Mouse (Mus musculus): ENCODE data around the gene March1. TPM values are rescaled to one million over a fixed set of nuclear protein-coding genes. Genes with fewer than 3 reads are reported as not detected.

The March1 gene
- total and polyA plus RNA-seq, 2 experiments = 0.44 to 4.4 TPM

DNA sequence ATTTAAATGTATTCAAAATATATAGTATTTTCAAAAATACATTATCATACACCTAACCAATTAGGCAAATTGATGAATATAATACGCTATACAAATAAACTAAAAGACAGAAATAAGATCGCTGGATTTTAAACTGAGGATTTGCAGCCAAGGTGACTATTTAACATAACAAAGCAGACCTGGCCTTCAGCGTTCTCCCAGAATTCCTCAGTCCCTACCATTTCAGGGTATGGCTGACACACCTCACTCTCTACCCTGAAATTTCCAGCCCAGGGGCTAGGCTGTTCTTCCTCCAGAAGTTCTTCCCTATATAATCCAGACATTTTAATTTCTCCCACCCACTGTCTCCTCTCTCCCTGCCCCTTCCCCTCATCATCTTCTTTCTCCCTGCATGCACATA, 870.9 kb downstream of the March1 start:
- Histone ChIP-seq H3K27ac (replicated peaks; ENCODE audit: insufficient read depth, low read depth, low read length) (no peak overlapping the region), H3K4me1 (ENCODE audit: control insufficient read depth, insufficient read depth, low read length) (no peaks in the 10 kb centered on the region), H3K36me3 (ENCODE audit: control insufficient read depth, insufficient read depth, low read length) (peaks cover 1% of the 10 kb centered on the region; the same call in 1 of the 2 replicates), H3K79me2 (ENCODE audit: control insufficient read depth, insufficient read depth, low read length) (no peaks in the 10 kb centered on the region), H3K27me3 (ENCODE audit: control insufficient read depth, insufficient read depth, low read length) (no peaks in the 10 kb centered on the region), H3K4me3 (ENCODE audit: insufficient read depth, low read depth, low read length) (no peak overlapping the region), H3K9ac (ENCODE audit: low read depth, low read length) (no peak overlapping the region)
- TF ChIP-seq POLR2A (IDR thresholded peaks at IDR 0.05; ENCODE audit: extremely low read depth, insufficient read depth, low read length) (no peak), CTCF (IDR thresholded peaks at IDR 0.05; ENCODE audit: low read depth, low read length) (no peak)
- DNase-seq (ENCODE audit: extremely low read depth, low read depth, low spot score) = no peak
- 60% methylated on average over 3 of the region's 3 CpGs for WGBS

DNA sequence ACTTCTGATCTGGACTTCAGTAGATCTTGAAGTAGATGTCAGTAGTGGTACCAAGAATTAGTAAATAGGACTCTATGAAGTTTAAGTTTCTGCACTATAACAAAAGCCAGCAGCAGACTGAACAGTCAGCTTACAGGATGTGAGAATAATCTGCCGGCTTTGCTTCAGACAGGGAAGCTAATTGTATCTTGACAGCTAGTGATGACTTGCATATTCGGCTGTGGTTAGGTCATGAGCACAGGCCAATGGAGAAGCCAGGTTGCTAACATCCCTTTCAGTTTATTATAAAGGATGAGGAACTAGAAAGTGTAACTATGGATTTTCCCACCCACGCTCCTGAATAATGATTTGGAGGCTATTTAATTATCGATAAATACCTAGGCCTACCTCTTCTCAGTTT, 872.9 kb downstream of the March1 start:
- H3K27ac ChIP-seq (replicated peaks; ENCODE audit: insufficient read depth, low read depth, low read length) = no peak overlapping the region
- no peak overlapping the region for H3K9ac ChIP-seq (ENCODE audit: low read depth, low read length)
- WGBS = 70% methylated on average over 4 of the region's 4 CpGs
- TF ChIP-seq CTCF (IDR thresholded peaks at IDR 0.05; ENCODE audit: low read depth, low read length) (no peak), POLR2A (IDR thresholded peaks at IDR 0.05; ENCODE audit: extremely low read depth, insufficient read depth, low read length) (no peak)
- no peaks in the 10 kb centered on the region for H3K27me3 ChIP-seq (ENCODE audit: control insufficient read depth, insufficient read depth, low read length)
- no peak overlapping the region for H3K4me3 ChIP-seq (ENCODE audit: insufficient read depth, low read depth, low read length)
- H3K36me3 ChIP-seq (ENCODE audit: control insufficient read depth, insufficient read depth, low read length) = no peaks in the 10 kb centered on the region
- no peaks in the 10 kb centered on the region for H3K79me2 ChIP-seq (ENCODE audit: control insufficient read depth, insufficient read depth, low read length)
- no peaks in the 10 kb centered on the region for H3K4me1 ChIP-seq (ENCODE audit: control insufficient read depth, insufficient read depth, low read length)
- peak; percentile 15 for DNase-seq (ENCODE audit: extremely low read depth, low read depth, low spot score)

DNA sequence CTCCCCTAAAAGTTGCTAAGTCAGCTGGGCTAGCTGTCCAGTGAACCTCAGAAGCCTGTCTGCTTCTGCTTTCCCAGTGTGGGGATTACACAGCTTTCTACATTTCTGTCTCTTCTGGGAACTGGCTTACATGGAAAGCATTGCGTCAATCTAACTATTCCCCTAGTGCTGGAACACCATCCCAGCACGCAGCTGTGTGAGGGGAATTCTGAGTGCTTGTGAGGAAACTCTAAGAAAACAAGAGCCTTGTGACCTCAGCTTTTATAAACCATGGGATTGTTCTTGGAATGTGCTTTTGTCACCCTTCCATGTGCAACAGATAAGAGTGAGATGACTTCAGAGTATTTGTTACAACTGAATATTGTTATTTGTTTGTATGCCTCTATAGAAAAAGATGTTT, 876.8 kb downstream of the March1 start:
- H3K27ac ChIP-seq (replicated peaks; ENCODE audit: insufficient read depth, low read depth, low read length) = no peak overlapping the region
- no peaks in the 10 kb centered on the region for H3K79me2 ChIP-seq (ENCODE audit: control insufficient read depth, insufficient read depth, low read length)
- no peak for DNase-seq (ENCODE audit: extremely low read depth, low read depth, low spot score)
- 34% methylated on average over 2 of the region's 2 CpGs for WGBS
- H3K36me3 ChIP-seq (ENCODE audit: control insufficient read depth, insufficient read depth, low read length) = no peaks in the 10 kb centered on the region
- no peaks in the 10 kb centered on the region for H3K27me3 ChIP-seq (ENCODE audit: control insufficient read depth, insufficient read depth, low read length)
- TF ChIP-seq POLR2A (IDR thresholded peaks at IDR 0.05; ENCODE audit: extremely low read depth, insufficient read depth, low read length) = no peak
- TF ChIP-seq CTCF (IDR thresholded peaks at IDR 0.05; ENCODE audit: low read depth, low read length) = no peak
- H3K9ac ChIP-seq (ENCODE audit: low read depth, low read length) = no peak overlapping the region
- no peaks in the 10 kb centered on the region for H3K4me1 ChIP-seq (ENCODE audit: control insufficient read depth, insufficient read depth, low read length)
- no peak overlapping the region for H3K4me3 ChIP-seq (ENCODE audit: insufficient read depth, low read depth, low read length)

DNA sequence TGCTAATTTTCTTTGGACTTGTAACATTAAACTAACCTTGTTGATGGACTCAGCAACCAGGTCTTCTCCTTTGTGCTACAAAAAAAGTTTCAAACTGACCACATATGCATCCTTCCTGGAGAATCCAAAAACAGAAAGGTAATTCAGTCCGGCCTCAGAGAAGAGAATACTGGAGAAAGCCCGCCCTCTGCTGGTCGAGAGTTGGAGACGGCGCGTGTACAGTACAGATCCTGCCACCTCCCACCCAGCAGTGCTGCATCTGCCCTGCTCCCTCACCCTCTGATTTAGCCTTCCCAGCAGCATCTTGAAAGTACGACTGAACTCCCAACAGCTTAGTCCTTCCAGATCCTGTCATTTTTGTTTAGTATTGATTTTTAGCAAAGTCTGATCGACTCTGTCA, 878.0 kb downstream of the March1 start:
- Histone ChIP-seq H3K9ac (ENCODE audit: low read depth, low read length) (no peak overlapping the region), H3K36me3 (ENCODE audit: control insufficient read depth, insufficient read depth, low read length) (no peaks in the 10 kb centered on the region), H3K4me1 (ENCODE audit: control insufficient read depth, insufficient read depth, low read length) (no peaks in the 10 kb centered on the region), H3K27ac (replicated peaks; ENCODE audit: insufficient read depth, low read depth, low read length) (no peak overlapping the region), H3K27me3 (ENCODE audit: control insufficient read depth, insufficient read depth, low read length) (no peaks in the 10 kb centered on the region), H3K79me2 (ENCODE audit: control insufficient read depth, insufficient read depth, low read length) (no peaks in the 10 kb centered on the region), H3K4me3 (ENCODE audit: insufficient read depth, low read depth, low read length) (no peak overlapping the region)
- 6% methylated on average over 8 of the region's 8 CpGs for WGBS
- TF ChIP-seq POLR2A (IDR thresholded peaks at IDR 0.05; ENCODE audit: extremely low read depth, insufficient read depth, low read length) (no peak), CTCF (IDR thresholded peaks at IDR 0.05; ENCODE audit: low read depth, low read length) (peak; percentile 88)
- no peak for DNase-seq (ENCODE audit: extremely low read depth, low read depth, low spot score)

DNA sequence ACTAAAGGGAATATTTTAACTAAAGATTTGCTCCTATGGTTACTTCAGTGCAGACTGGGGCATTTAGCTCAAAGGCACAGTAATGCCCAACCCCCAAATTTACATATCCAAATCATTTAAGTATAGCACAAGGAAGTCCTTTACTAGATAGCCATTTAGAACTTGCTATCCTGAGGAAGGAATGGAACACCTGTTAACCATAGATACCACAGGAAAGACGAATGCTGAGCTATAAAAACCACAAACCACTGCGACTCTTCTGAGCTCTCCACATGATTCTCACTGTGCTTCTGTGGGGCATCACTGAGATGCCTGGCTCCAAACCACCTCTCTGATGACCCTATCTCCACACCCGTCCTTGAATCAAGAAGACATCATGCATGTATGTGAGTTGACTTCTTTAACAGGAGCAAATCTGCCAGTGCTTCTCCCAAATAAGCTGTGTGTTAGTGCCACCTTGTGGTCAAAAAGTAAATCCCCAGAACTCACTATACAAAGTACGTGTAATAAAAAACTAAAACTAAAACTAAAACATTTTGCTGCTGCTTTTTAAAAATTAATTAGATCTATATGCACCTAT, 879.4 kb downstream of the March1 start:
- Histone ChIP-seq H3K27ac (replicated peaks; ENCODE audit: insufficient read depth, low read depth, low read length) (no peak overlapping the region), H3K9ac (ENCODE audit: low read depth, low read length) (no peak overlapping the region), H3K36me3 (ENCODE audit: control insufficient read depth, insufficient read depth, low read length) (no peaks in the 10 kb centered on the region), H3K79me2 (ENCODE audit: control insufficient read depth, insufficient read depth, low read length) (no peaks in the 10 kb centered on the region), H3K27me3 (ENCODE audit: control insufficient read depth, insufficient read depth, low read length) (no peaks in the 10 kb centered on the region), H3K4me3 (ENCODE audit: insufficient read depth, low read depth, low read length) (no peak overlapping the region), H3K4me1 (ENCODE audit: control insufficient read depth, insufficient read depth, low read length) (no peaks in the 10 kb centered on the region)
- TF ChIP-seq POLR2A (IDR thresholded peaks at IDR 0.05; ENCODE audit: extremely low read depth, insufficient read depth, low read length) = no peak
- TF ChIP-seq CTCF (IDR thresholded peaks at IDR 0.05; ENCODE audit: low read depth, low read length) = peak; percentile 35
- 38% methylated on average over 4 of the region's 4 CpGs for WGBS
- peak; percentile 59 for DNase-seq (ENCODE audit: extremely low read depth, low read depth, low spot score)

DNA sequence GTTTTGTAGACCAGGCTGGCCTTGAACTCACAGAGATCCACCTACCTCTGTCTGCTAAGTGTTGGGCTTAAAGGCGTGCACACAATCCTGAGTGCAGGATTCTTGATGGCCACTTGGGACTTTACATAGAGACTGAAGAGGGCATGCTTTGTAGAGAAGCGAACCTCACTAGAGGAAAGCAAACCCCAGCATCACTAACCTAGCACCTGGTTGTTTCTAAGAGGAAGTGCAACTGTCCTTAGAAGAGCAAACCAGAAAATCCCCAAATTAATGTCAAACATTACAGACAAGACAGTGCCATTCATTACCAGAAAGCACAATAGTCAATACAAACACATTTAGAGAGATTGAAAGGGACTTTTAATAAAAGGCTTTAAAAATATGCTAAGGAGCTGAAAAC, 885.7 kb downstream of the March1 start:
- TF ChIP-seq POLR2A (IDR thresholded peaks at IDR 0.05; ENCODE audit: extremely low read depth, insufficient read depth, low read length) (no peak), CTCF (IDR thresholded peaks at IDR 0.05; ENCODE audit: low read depth, low read length) (no peak)
- H3K27me3 ChIP-seq (ENCODE audit: control insufficient read depth, insufficient read depth, low read length) = no peaks in the 10 kb centered on the region
- no peak overlapping the region for H3K9ac ChIP-seq (ENCODE audit: low read depth, low read length)
- H3K36me3 ChIP-seq (ENCODE audit: control insufficient read depth, insufficient read depth, low read length) = no peaks in the 10 kb centered on the region
- DNase-seq (ENCODE audit: extremely low read depth, low read depth, low spot score) = no peak
- H3K79me2 ChIP-seq (ENCODE audit: control insufficient read depth, insufficient read depth, low read length) = no peaks in the 10 kb centered on the region
- H3K4me3 ChIP-seq (ENCODE audit: insufficient read depth, low read depth, low read length) = no peak overlapping the region
- WGBS = 71% methylated on average over 2 of the region's 2 CpGs
- no peak overlapping the region for H3K27ac ChIP-seq (replicated peaks; ENCODE audit: insufficient read depth, low read depth, low read length)
- no peaks in the 10 kb centered on the region for H3K4me1 ChIP-seq (ENCODE audit: control insufficient read depth, insufficient read depth, low read length)

Measured in liver, adult 2 months (tissue).